Mouse (Mus musculus): ENCODE data around the gene Sh3bp5. TPM values are rescaled to one million over a fixed set of nuclear protein-coding genes. Genes with fewer than 3 reads are reported as not detected.
A peak's percentile ranks its signal among the peaks of the same experiment; 100 is the strongest.

Sh3bp5 gene
- polyA plus RNA-seq, 1 experiment from 2014 or later: 17.3 TPM

GRCm38 (mm10) chr14:31374390-31374789 lies 61.5 kb downstream of the Sh3bp5 start:
- Histone ChIP-seq H3K4me1 (replicated peaks; ENCODE audit: control insufficient read depth, insufficient read depth, low read length) (no peaks in the 10 kb centered on the region), H3K27me3 (replicated peaks; ENCODE audit: control insufficient read depth, insufficient read depth, low read length) (no peaks in the 10 kb centered on the region), H3K9ac (ENCODE audit: low read depth, low read length) (no peak overlapping the region), H3K4me2 (no peak overlapping the region), H3K9me3 (ENCODE audit: control insufficient read depth, low read length) (no peaks in the 10 kb centered on the region), H3K4me3 (ENCODE audit: low read depth, low read length) (no peak overlapping the region), H3K27ac (ENCODE audit: low read depth, low read length) (no peak overlapping the region), H3K36me3 (ENCODE audit: control insufficient read depth, insufficient read depth, low read length) (peaks cover 22% of the 10 kb centered on the region)
- 84% methylated on average over 6 of the region's 6 CpGs for WGBS
- DNase-seq (ENCODE audit: low spot score) (no peak), ATAC-seq (replicated peaks; ENCODE audit: low FRiP score) (no peak)

GRCm38 (mm10) chr14:31369377-31369776 lies 66.5 kb downstream of the Sh3bp5 start:
- H3K36me3 ChIP-seq (ENCODE audit: control insufficient read depth, insufficient read depth, low read length): peaks cover 17% of the 10 kb centered on the region
- no peak overlapping the region for H3K9ac ChIP-seq (ENCODE audit: low read depth, low read length)

GRCm38 (mm10) chr14:31367951-31368350 lies 67.9 kb downstream of the Sh3bp5 start:
- Histone ChIP-seq H3K4me1 (replicated peaks; ENCODE audit: control insufficient read depth, insufficient read depth, low read length) (no peaks in the 10 kb centered on the region), H3K4me2 (no peak overlapping the region), H3K9ac (ENCODE audit: low read depth, low read length) (no peak overlapping the region), H3K27ac (ENCODE audit: low read depth, low read length) (no peak overlapping the region), H3K9me3 (ENCODE audit: control insufficient read depth, low read length) (no peaks in the 10 kb centered on the region), H3K27me3 (replicated peaks; ENCODE audit: control insufficient read depth, insufficient read depth, low read length) (no peaks in the 10 kb centered on the region), H3K36me3 (ENCODE audit: control insufficient read depth, insufficient read depth, low read length) (peaks cover 26% of the 10 kb centered on the region), H3K4me3 (ENCODE audit: low read depth, low read length) (no peak overlapping the region)
- ATAC-seq (replicated peaks; ENCODE audit: low FRiP score) (no peak), DNase-seq (ENCODE audit: low spot score) (no peak)
- 81% methylated on average over 7 of the region's 7 CpGs for WGBS

More at GRCm38 (mm10) chr14:31369377-31369776, 66.5 kb downstream of the Sh3bp5 start:
- H3K27ac ChIP-seq (ENCODE audit: low read depth, low read length): no peak overlapping the region
- no peaks in the 10 kb centered on the region for H3K9me3 ChIP-seq (ENCODE audit: control insufficient read depth, low read length)
- no peaks in the 10 kb centered on the region for H3K4me1 ChIP-seq (replicated peaks; ENCODE audit: control insufficient read depth, insufficient read depth, low read length)
- no peak overlapping the region for H3K4me2 ChIP-seq
- DNase-seq (ENCODE audit: low spot score) (no peak), ATAC-seq (replicated peaks; ENCODE audit: low FRiP score) (no peak)
- WGBS: 90% methylated on average over 3 of the region's 3 CpGs
- H3K27me3 ChIP-seq (replicated peaks; ENCODE audit: control insufficient read depth, insufficient read depth, low read length): no peaks in the 10 kb centered on the region
- H3K4me3 ChIP-seq (ENCODE audit: low read depth, low read length): no peak overlapping the region

- Histone ChIP-seq H3K4me1 (replicated peaks; ENCODE audit: control insufficient read depth, insufficient read depth, low read length) (no peaks in the 10 kb centered on the region), H3K27me3 (replicated peaks; ENCODE audit: control insufficient read depth, insufficient read depth, low read length) (no peaks in the 10 kb centered on the region), H3K4me3 (ENCODE audit: low read depth, low read length) (no peak overlapping the region), H3K9ac (ENCODE audit: low read depth, low read length) (no peak overlapping the region), H3K36me3 (ENCODE audit: control insufficient read depth, insufficient read depth, low read length) (peaks cover 33% of the 10 kb centered on the region), H3K27ac (ENCODE audit: low read depth, low read length) (no peak overlapping the region), H3K9me3 (ENCODE audit: control insufficient read depth, low read length) (no peaks in the 10 kb centered on the region), H3K4me2 (no peak overlapping the region)
- ATAC-seq (replicated peaks; ENCODE audit: low FRiP score) (no peak), DNase-seq (ENCODE audit: low spot score) (no peak)
These were observed 70.5 kb downstream of the Sh3bp5 start for GRCm38 (mm10) chr14:31365350-31365749.

- DNase-seq (ENCODE audit: low spot score): no peak
- 70% methylated on average over 4 of the region's 4 CpGs for WGBS
- Histone ChIP-seq H3K9ac (ENCODE audit: low read depth, low read length) (no peak overlapping the region), H3K4me3 (ENCODE audit: low read depth, low read length) (no peak overlapping the region), H3K27ac (ENCODE audit: low read depth, low read length) (no peak overlapping the region), H3K36me3 (ENCODE audit: control insufficient read depth, insufficient read depth, low read length) (peaks cover 29% of the 10 kb centered on the region), H3K9me3 (ENCODE audit: control insufficient read depth, low read length) (no peaks in the 10 kb centered on the region), H3K27me3 (replicated peaks; ENCODE audit: control insufficient read depth, insufficient read depth, low read length) (no peaks in the 10 kb centered on the region), H3K4me1 (replicated peaks; ENCODE audit: control insufficient read depth, insufficient read depth, low read length) (no peaks in the 10 kb centered on the region), H3K4me2 (no peak overlapping the region)
- peak; percentile 83 for ATAC-seq (replicated peaks; ENCODE audit: low FRiP score)
These were observed 71.3 kb downstream of the Sh3bp5 start for GRCm38 (mm10) chr14:31364589-31364988.

GRCm38 (mm10) chr14:31362236-31362635 lies 73.6 kb downstream of the Sh3bp5 start:
- no peak for ATAC-seq (replicated peaks; ENCODE audit: low FRiP score)
- no peaks in the 10 kb centered on the region for H3K9me3 ChIP-seq (ENCODE audit: control insufficient read depth, low read length)
- no peak overlapping the region for H3K4me3 ChIP-seq (ENCODE audit: low read depth, low read length)
- H3K4me1 ChIP-seq (replicated peaks; ENCODE audit: control insufficient read depth, insufficient read depth, low read length): no peaks in the 10 kb centered on the region
- H3K4me2 ChIP-seq: no peak overlapping the region
- no peak overlapping the region for H3K9ac ChIP-seq (ENCODE audit: low read depth, low read length)
- peaks cover 32% of the 10 kb centered on the region for H3K36me3 ChIP-seq (ENCODE audit: control insufficient read depth, insufficient read depth, low read length)
- no peak for DNase-seq (ENCODE audit: low spot score)
- H3K27me3 ChIP-seq (replicated peaks; ENCODE audit: control insufficient read depth, insufficient read depth, low read length): no peaks in the 10 kb centered on the region
- H3K27ac ChIP-seq (ENCODE audit: low read depth, low read length): no peak overlapping the region
- 88% methylated on average over 2 of the region's 2 CpGs for WGBS

GRCm38 (mm10) chr14:31345367-31345766 lies 90.5 kb downstream of the Sh3bp5 start:
- no peaks in the 10 kb centered on the region for H3K27me3 ChIP-seq (replicated peaks; ENCODE audit: control insufficient read depth, insufficient read depth, low read length)
- no peak overlapping the region for H3K4me2 ChIP-seq
- WGBS: 55% methylated on average over 1 of the region's 1 CpGs
- peaks cover 8% of the 10 kb centered on the region; the same call in 1 of the 2 replicates for H3K4me1 ChIP-seq (replicated peaks; ENCODE audit: control insufficient read depth, insufficient read depth, low read length)
- H3K36me3 ChIP-seq (ENCODE audit: control insufficient read depth, insufficient read depth, low read length): peaks cover 7% of the 10 kb centered on the region; the same call in 1 of the 2 replicates
- ATAC-seq (replicated peaks; ENCODE audit: low FRiP score) (peak; percentile 45), DNase-seq (ENCODE audit: low spot score) (no peak)
- H3K9ac ChIP-seq (ENCODE audit: low read depth, low read length): no peak overlapping the region
- H3K9me3 ChIP-seq (ENCODE audit: control insufficient read depth, low read length): no peaks in the 10 kb centered on the region
- no peak overlapping the region for H3K4me3 ChIP-seq (ENCODE audit: low read depth, low read length)
- no peak overlapping the region for H3K27ac ChIP-seq (ENCODE audit: low read depth, low read length)

- peaks cover 7% of the 10 kb centered on the region for H3K36me3 ChIP-seq (ENCODE audit: control insufficient read depth, insufficient read depth, low read length)
- DNase-seq (ENCODE audit: low spot score) (no peak), ATAC-seq (replicated peaks; ENCODE audit: low FRiP score) (no peak)
- no peaks in the 10 kb centered on the region for H3K27me3 ChIP-seq (replicated peaks; ENCODE audit: control insufficient read depth, insufficient read depth, low read length)
- WGBS: 83% methylated on average over 8 of the region's 8 CpGs
- H3K9ac ChIP-seq (ENCODE audit: low read depth, low read length): no peak overlapping the region
- H3K4me3 ChIP-seq (ENCODE audit: low read depth, low read length): no peak overlapping the region
- no peaks in the 10 kb centered on the region for H3K9me3 ChIP-seq (ENCODE audit: control insufficient read depth, low read length)
- no peak overlapping the region for H3K27ac ChIP-seq (ENCODE audit: low read depth, low read length)
- no peak overlapping the region for H3K4me2 ChIP-seq
- peaks cover 11% of the 10 kb centered on the region for H3K4me1 ChIP-seq (replicated peaks; ENCODE audit: control insufficient read depth, insufficient read depth, low read length)
These were observed 92.6 kb downstream of the Sh3bp5 start for GRCm38 (mm10) chr14:31343241-31343640.

- no peaks in the 10 kb centered on the region; the same call in 1 of the 2 replicates for H3K36me3 ChIP-seq (ENCODE audit: control insufficient read depth, insufficient read depth, low read length)
- H3K9me3 ChIP-seq (ENCODE audit: control insufficient read depth, low read length): no peaks in the 10 kb centered on the region
- H3K4me1 ChIP-seq (replicated peaks; ENCODE audit: control insufficient read depth, insufficient read depth, low read length): peaks cover 10% of the 10 kb centered on the region
- no peak overlapping the region for H3K9ac ChIP-seq (ENCODE audit: low read depth, low read length)
- DNase-seq (ENCODE audit: low spot score): no peak
- H3K4me3 ChIP-seq (ENCODE audit: low read depth, low read length): peak overlapping the region; percentile 94
- no peaks in the 10 kb centered on the region for H3K27me3 ChIP-seq (replicated peaks; ENCODE audit: control insufficient read depth, insufficient read depth, low read length)
- no peak for ATAC-seq (replicated peaks; ENCODE audit: low FRiP score)
- no peak overlapping the region for H3K27ac ChIP-seq (ENCODE audit: low read depth, low read length)
- peak overlapping the region; percentile 65 for H3K4me2 ChIP-seq
These were observed 97.9 kb downstream of the Sh3bp5 start for GRCm38 (mm10) chr14:31337947-31338346.
